Comparison of ENCODE assay signal across 15 mouse cellular contexts in the genomic region with DNA sequence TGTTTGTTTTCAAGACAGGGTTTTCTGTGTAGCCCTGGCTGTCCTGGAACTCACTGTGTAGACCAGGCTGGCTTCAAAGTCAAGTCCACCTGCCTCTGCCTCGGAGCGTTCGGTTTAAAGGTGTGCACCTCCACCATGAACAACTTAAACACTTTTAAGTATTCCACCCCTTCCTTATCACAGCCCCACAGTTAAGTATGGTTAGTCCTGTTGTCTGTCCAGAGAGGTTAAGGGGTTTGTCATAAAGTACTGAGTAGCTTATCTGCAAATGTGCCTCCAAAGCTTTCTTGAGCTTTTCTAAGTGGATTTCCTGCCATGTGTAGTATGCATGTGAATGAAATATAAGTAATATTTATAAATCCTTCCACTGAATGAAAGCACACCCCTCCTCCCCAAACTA. TPM values are rescaled to one million over a fixed set of nuclear protein-coding genes. Genes with fewer than 3 reads are reported as not detected.
DNase-seq lines count a peak whose midpoint lies in the region; ATAC-seq lines count a peak whose summit lies in the region.
"Had no signal": no experiment of that assay in that cellular context is flagged by ENCODE, and none has a peak within 500 bp of the region (broad histone marks: within the 10 kb centered on the region; RNA-seq: fewer than 3 reads in every experiment).

No protein-coding gene starts in this region.

- H3K36me3 ChIP-seq in heart, embryonic 11.5 days (ENCODE audit: control insufficient read depth, insufficient read depth, low read length) = no peaks in the 10 kb centered on the region
- peaks cover 18% of the 10 kb centered on the region for H3K36me3 ChIP-seq in megakaryocyte, embryonic 14.5 days (replicated peaks; ENCODE audit: low read length)
- H3K36me3 ChIP-seq in midbrain, embryonic 15.5 days (replicated peaks) = 0 out of 2 replicates have a peak, but pooled peaks cover 5% of the 10 kb centered on the region

- ATAC-seq in heart, embryonic 11.5 days (replicated peaks; ENCODE audit: insufficient number of reproducible peaks, low FRiP score, low TSS enrichment) = no peak
- ATAC-seq in megakaryocyte, adult 5-6 weeks (ENCODE audit: poor library complexity, severe bottlenecking) = no peak
- ATAC-seq in erythroid progenitor cell, adult 5-6 weeks (replicated peaks; ENCODE audit: low FRiP score, poor library complexity, severe bottlenecking) = 0 out of 2 replicates have a peak, but pooled peaks have one; percentile 15
- no peak for ATAC-seq in midbrain, embryonic 15.5 days (replicated peaks)

- peaks cover 8% of the 10 kb centered on the region; the same call in 1 of the 2 replicates for H3K4me1 ChIP-seq in heart, embryonic 11.5 days (ENCODE audit: control insufficient read depth, insufficient read depth, low read length)
- peaks cover 51% of the 10 kb centered on the region for H3K4me1 ChIP-seq in megakaryocyte, embryonic 14.5 days
- peaks cover 23% of the 10 kb centered on the region for H3K4me1 ChIP-seq in midbrain, embryonic 15.5 days

- H3K27ac ChIP-seq in heart, embryonic 11.5 days (ENCODE audit: low read depth, low read length) = no peak overlapping the region
- no peak overlapping the region for H3K27ac ChIP-seq in midbrain, embryonic 15.5 days

- intact Hi-C loops in heart, postnatal 25 days (cut with DNase I) = no loop called here

- no peaks in the 10 kb centered on the region for H3K27me3 ChIP-seq in heart, embryonic 11.5 days (ENCODE audit: control insufficient read depth, insufficient read depth, low read length)
- no peaks in the 10 kb centered on the region for H3K27me3 ChIP-seq in megakaryocyte, embryonic 14.5 days (replicated peaks)
- H3K27me3 ChIP-seq in midbrain, embryonic 15.5 days (replicated peaks) = no peaks in the 10 kb centered on the region
- H3K27me3 ChIP-seq: kidney, embryonic 15.5 days had no signal

- H3K9me3 ChIP-seq in heart, embryonic 11.5 days (replicated peaks; ENCODE audit: control insufficient read depth, low read length) = no peaks in the 10 kb centered on the region
- no peaks in the 10 kb centered on the region for H3K9me3 ChIP-seq in megakaryocyte, embryonic 14.5 days
- H3K9me3 ChIP-seq in midbrain, embryonic 15.5 days = no peaks in the 10 kb centered on the region
- H3K9me3 ChIP-seq: kidney, embryonic 15.5 days had no signal

- 90% methylated on average over 3 of the region's 3 CpGs for WGBS in heart, embryonic 11.5 days (ENCODE audit: insufficient replicate concordance)
- 95% methylated on average over 3 of the region's 3 CpGs for WGBS in midbrain, embryonic 15.5 days

- H3K9ac ChIP-seq in heart, embryonic 11.5 days (ENCODE audit: low read depth, low read length) = no peak overlapping the region
- no peak overlapping the region for H3K9ac ChIP-seq in midbrain, embryonic 15.5 days

- no peak for DNase-seq in heart, postnatal 25 days (ENCODE audit: low spot score)
- DNase-seq in retina, embryonic 14.5 days (ENCODE audit: low spot score) = no peak
- DNase-seq in kidney, adult 8-10 months = no peak
- DNase-seq: adrenal gland, adult 2 months; cerebellum, adult 11-12 months; embryo, embryonic 11 days; spleen, adult 18-20 months; thymus, adult 2 months had no signal

- peak overlapping the region; percentile 37 for H3K4me2 ChIP-seq in heart, embryonic 11.5 days
- peak overlapping the region; percentile 78; the same call in 1 of the 2 replicates for H3K4me2 ChIP-seq in midbrain, embryonic 15.5 days

- no peak overlapping the region for H3K4me3 ChIP-seq in heart, embryonic 11.5 days (ENCODE audit: low read depth, low read length)
- H3K4me3 ChIP-seq in megakaryocyte, embryonic 14.5 days (replicated peaks) = peak overlapping the region; percentile 73
- no peak overlapping the region for H3K4me3 ChIP-seq in midbrain, embryonic 15.5 days

RNA-seq across cellular contexts. Expression of gene Taf12, which starts 1.8 kb away (rescaled TPM):
- polyA plus RNA-seq in heart, embryonic 11.5 days (2014; fragmentation: Nextera tagmentation; extraction: Ambion mirVana) = 35.7 and 37.3 TPM in 2 replicates
- 10 to 100 TPM; 30.2 TPM for total RNA-seq in heart, postnatal 25 days (2021)
- 0.87 and 14.0 TPM in 2 replicates for polyA plus RNA-seq in megakaryocyte, embryonic 14.5 days (2012; ENCODE audit: insufficient read depth, low replicate concordance)
- total RNA-seq in megakaryocyte, adult 5-6 weeks (2015) = 40.8 and 41.2 TPM in 2 replicates
- 49.0 and 74.5 TPM in 2 replicates for total RNA-seq in megakaryocyte, adult 5-6 weeks (2017)
- total RNA-seq in erythroid progenitor cell, adult 5-6 weeks (2015; ENCODE audit: low replicate concordance) = 19.3 and 30.6 TPM in 2 replicates
- 14.9 and 38.3 TPM in 2 replicates for total RNA-seq in erythroid progenitor cell, adult 5-6 weeks (2017; ENCODE audit: low replicate concordance)
- 45.2 and 47.7 TPM in 2 replicates for polyA plus RNA-seq in midbrain, embryonic 15.5 days (2015; fragmentation: Nextera tagmentation; extraction: Ambion mirVana)

RNA-seq across cellular contexts. Expression of gene Gmeb1, which starts 14.5 kb away (rescaled TPM):
- polyA plus RNA-seq in heart, embryonic 11.5 days (2014; fragmentation: Nextera tagmentation; extraction: Ambion mirVana) = 28.1 and 28.3 TPM in 2 replicates
- 10 to 100 TPM; 10.5 to 11.5 TPM for total RNA-seq in heart, postnatal 25 days (2021)
- 7.9 and 9.0 TPM in 2 replicates for polyA plus RNA-seq in megakaryocyte, embryonic 14.5 days (2012; ENCODE audit: insufficient read depth, low replicate concordance)
- total RNA-seq in megakaryocyte, adult 5-6 weeks (2015) = 17.9 and 21.6 TPM in 2 replicates
- 29.0 and 29.5 TPM in 2 replicates for total RNA-seq in megakaryocyte, adult 5-6 weeks (2017)
- total RNA-seq in erythroid progenitor cell, adult 5-6 weeks (2015; ENCODE audit: low replicate concordance) = 40.4 and 49.9 TPM in 2 replicates
- 31.5 and 39.5 TPM in 2 replicates for total RNA-seq in erythroid progenitor cell, adult 5-6 weeks (2017; ENCODE audit: low replicate concordance)
- 45.7 and 47.4 TPM in 2 replicates for polyA plus RNA-seq in midbrain, embryonic 15.5 days (2015; fragmentation: Nextera tagmentation; extraction: Ambion mirVana)

RNA-seq across cellular contexts. Expression of gene Rab42, which starts 27.2 kb away (rescaled TPM):
- polyA plus RNA-seq in heart, embryonic 11.5 days (2014; fragmentation: Nextera tagmentation; extraction: Ambion mirVana) = 0.57 and 1.8 TPM in 2 replicates
- total RNA-seq in heart, postnatal 25 days (2021) = 1 to 10 TPM in 1 of 2 experiments, under 1 TPM in 1; 0.57 to 1.1 TPM
- not detected in 2 replicates for polyA plus RNA-seq in megakaryocyte, embryonic 14.5 days (2012; ENCODE audit: insufficient read depth, low replicate concordance)
- total RNA-seq in megakaryocyte, adult 5-6 weeks (2015) = not detected in 2 replicates
- total RNA-seq in megakaryocyte, adult 5-6 weeks (2017) = not detected in 2 replicates
- not detected in 2 replicates for total RNA-seq in erythroid progenitor cell, adult 5-6 weeks (2015; ENCODE audit: low replicate concordance)
- total RNA-seq in erythroid progenitor cell, adult 5-6 weeks (2017; ENCODE audit: low replicate concordance) = not detected in 2 replicates
- polyA plus RNA-seq in midbrain, embryonic 15.5 days (2015; fragmentation: Nextera tagmentation; extraction: Ambion mirVana) = 2.0 and 2.4 TPM in 2 replicates
- total RNA-seq: liver, adult 2 months had no signal
- polyA plus RNA-seq: liver, adult 2 months had no signal

RNA-seq across cellular contexts. Expression of gene Trnau1ap, which starts 53.4 kb away (rescaled TPM):
- polyA plus RNA-seq in heart, embryonic 11.5 days (2014; fragmentation: Nextera tagmentation; extraction: Ambion mirVana) = 72.0 and 81.8 TPM in 2 replicates
- total RNA-seq in heart, postnatal 25 days (2021) = 10 to 100 TPM; 22.2 to 23.7 TPM
- 20.9 and 58.9 TPM in 2 replicates for polyA plus RNA-seq in megakaryocyte, embryonic 14.5 days (2012; ENCODE audit: insufficient read depth, low replicate concordance)
- total RNA-seq in megakaryocyte, adult 5-6 weeks (2015) = 25.3 and 32.6 TPM in 2 replicates
- total RNA-seq in megakaryocyte, adult 5-6 weeks (2017) = 22.6 and 25.7 TPM in 2 replicates
- total RNA-seq in erythroid progenitor cell, adult 5-6 weeks (2015; ENCODE audit: low replicate concordance) = 13.0 and 18.0 TPM in 2 replicates
- 8.9 and 14.1 TPM in 2 replicates for total RNA-seq in erythroid progenitor cell, adult 5-6 weeks (2017; ENCODE audit: low replicate concordance)
- 71.2 and 84.6 TPM in 2 replicates for polyA plus RNA-seq in midbrain, embryonic 15.5 days (2015; fragmentation: Nextera tagmentation; extraction: Ambion mirVana)
